Mouse (Mus musculus) spleen, adult 12 weeks (tissue): ENCODE measurements around the gene Gpr132.
"Not testable (repeated sequence)": the region's sequence is repeated elsewhere in the genome, so short reads cannot be mapped to it uniquely, and the experiment has no call there.

Experiments
- DNase-seq: peaks from one replicate; pipeline ENCODE4 v3.0.0; 2022; ENCODE audit warnings: low spot score

Gene Gpr132

DNA sequence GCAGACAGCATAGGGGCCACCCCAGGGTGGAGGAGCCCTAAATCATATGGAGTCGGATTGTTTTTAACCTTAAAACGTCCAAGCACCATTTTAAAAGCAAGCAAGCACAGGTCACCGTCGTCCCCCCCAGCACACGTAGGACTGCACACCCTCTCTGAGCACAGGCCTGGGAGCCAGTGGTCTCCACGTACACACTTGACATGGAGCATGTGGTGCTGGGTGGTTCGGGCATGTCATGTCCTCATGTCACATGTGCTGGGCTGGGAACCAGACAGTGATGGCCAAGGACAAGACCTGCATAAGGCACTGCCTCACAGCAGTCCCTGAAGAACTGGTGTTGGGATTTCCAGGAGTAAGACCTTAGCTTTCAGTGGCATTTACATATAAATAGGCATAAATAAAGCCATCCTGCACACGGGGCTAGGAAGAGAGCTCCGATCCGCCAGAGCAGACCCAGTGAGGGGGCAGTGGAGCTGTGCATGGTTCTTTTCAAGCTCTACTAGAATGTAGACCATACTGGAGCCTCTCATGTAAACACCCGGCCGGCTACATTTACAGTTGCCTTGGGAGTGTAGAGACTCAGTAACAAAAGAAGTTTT is 47.5 kb downstream of the Gpr132 start:
- no peak for DNase-seq

DNA sequence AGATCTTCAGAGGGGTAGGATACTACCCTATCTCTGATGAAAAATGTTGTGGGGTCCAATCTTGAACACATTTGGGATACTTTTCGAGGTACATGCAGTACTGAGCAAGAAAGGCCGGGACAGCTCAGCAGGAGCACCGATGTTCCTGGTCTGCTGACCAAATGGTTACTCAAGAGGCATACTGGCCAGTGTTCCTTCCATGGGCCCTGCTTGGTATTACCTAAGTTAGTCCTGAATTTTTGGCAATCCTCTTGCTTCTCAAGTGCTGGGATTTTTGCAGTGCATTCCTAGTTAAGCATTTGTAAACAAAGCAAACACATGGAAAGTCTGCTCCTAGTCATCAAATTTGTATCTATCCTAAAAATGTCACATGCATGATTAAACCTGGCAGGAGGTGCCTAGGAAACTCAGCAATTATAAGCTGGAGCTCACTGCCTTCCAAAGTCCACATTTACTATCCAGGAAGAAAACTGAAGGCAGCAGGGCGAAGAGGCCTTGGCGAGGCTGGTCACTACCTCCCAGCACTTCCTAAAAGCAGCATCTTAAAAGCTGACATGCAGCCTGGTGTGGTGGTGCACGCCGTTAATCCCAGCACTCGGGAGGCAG is 48.9 kb downstream of the Gpr132 start:
- no peak for DNase-seq

DNA sequence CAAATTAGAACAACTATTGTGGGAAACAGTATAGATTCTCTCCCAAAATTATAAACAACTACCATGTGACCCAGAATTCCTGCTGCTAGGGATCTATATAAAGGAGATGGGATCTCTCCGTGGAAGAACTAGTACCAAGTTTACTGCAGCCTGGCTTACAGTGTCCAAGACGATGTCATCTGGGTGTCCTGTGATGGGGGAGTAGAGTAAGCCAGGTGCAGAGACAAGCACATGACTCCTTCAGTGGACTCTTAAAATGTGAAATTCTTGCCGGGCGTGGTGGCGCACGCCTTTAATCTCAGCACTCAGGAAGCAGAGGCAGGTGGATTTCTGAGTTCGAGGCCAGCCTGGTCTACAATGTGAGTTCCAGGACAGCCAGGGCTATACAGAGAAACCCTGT is 51.2 kb downstream of the Gpr132 start:
- not testable (repeated sequence) for DNase-seq

DNA sequence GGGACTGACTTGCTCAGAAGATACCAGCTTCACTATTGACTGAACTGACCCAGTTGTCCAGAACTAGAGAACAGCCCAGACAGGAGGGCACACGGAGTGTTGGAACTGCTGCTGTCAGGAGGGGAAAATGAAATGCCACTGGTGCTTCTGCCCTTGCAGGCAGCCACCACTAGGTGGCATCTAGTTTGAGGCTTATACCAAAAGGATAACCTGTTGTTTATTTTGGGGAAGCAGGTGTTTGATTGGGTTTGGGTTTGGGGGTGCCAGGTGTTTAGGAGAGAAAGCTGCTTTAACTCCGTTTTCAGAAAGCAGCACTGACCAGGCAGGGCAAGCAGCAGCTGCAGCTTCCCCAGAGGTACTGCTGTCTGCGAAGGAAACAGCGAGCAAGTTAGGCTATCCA is 51.7 kb downstream of the Gpr132 start:
- DNase-seq: peak; percentile 33

DNA sequence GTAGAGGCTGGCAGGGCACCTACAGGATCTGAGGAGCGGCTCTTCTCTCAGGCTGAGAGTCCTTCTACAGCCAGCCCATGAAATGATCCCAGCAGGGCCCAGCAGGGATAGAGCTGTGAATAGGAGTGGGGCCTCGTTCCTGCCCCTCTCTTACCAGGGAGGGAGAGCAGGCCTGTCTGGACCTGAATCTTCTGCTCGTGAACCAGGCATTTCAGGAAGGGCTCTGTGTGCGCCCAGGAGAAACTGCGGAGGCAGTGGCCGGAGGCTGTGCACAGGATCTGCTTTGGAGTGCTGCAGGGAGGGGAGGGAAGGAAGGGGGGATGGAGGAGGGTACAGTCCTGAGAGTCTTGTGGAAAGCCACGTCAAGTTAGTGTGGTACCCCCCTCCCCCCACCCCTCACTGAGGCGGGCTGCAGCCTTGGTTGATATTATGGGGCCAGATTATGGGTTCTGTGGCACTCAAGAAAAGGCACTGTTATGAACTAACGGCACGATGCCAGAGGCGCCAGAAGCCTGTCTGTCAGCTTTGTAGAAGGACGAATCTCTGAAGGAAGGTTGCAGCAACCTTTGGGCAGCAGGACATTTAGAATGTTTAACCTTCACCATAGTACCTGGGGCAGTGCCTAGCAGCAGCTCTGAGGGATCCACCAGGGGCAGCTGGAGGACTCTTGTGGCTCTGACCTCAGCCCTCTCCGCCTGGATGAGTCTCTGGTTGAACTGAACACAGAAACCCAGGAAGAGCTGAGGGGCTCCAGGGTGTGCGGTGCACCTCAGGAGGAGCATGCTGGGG is 53.2 kb downstream of the Gpr132 start:
- DNase-seq: no peak

DNA sequence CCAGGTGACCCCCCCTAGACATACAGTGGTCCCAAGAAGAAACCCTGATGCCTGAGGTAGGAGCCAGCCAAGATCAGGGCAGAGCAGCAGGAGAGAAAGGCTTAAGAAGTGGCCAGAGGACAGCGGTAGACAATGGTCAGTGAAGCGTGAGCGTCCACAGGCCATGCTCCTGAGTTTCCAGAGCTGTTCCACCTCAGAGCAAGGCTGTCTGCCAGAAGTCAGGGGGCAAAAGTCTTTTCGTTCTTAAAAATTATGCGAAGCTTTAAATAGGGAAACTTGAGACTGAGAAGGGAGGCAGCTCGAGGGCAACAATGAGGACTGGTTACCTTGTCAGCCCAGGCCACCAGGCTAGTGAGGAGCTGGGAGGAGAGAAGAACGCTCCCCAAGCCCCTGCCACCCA is 54.7 kb downstream of the Gpr132 start:
- DNase-seq: no peak

DNA sequence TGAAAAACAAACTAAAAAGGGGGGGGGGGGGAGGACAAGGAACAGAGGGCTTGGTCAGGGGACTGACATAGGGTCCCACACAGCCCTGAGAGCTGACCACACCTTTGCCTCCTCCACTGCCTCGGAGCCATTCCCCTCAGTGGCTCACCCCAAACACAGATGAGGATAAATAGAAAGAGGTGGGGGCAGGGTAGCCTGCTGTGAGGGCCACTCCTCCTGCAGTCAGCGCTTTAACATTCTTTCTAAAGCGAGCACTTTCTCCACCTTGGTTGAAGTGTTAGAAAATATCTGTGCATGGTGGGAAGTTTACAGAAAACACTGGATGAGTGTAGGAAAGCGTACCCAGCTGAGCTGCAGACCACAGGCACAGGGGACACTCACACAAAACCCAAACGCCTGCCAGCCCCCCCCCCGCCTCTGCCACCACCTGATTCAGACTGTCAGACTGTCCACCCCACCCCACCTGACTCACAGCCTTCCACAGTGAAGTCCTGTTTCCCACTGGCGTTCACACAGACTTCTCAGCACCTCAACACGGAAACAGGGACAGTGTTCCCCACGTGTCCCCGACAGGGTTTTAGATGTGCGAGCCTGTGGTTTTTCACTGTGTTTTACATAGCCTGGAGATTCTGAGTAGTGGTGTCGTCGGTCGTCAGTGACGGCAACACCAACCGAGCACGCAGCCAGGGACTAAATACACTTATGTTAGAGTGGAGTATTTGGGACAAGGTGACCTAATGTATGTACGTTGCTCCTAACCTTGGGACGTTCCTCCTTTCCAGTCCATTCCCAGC is 57.7 kb downstream of the Gpr132 start:
- DNase-seq: no peak

DNA sequence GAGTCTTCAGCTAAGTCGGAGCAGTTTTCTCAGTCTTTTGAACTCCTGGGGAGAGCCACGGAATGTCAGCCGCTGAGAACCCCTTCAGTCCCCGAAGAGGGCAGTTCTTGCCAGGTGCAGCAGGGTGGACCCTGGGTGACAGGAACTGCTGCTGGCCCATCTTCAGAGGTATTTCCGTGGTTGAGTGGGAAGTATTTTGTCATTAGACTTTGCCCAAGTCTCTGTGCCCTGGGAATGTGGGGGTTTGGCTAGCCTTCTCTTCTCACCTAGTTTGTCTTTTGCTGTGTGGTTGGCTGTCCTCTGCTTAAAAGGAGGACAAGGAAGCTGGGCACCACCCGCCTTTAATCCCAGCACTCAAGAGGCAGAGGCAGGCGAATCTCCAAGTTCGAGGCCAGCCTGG is 58.4 kb downstream of the Gpr132 start:
- no peak for DNase-seq

DNA sequence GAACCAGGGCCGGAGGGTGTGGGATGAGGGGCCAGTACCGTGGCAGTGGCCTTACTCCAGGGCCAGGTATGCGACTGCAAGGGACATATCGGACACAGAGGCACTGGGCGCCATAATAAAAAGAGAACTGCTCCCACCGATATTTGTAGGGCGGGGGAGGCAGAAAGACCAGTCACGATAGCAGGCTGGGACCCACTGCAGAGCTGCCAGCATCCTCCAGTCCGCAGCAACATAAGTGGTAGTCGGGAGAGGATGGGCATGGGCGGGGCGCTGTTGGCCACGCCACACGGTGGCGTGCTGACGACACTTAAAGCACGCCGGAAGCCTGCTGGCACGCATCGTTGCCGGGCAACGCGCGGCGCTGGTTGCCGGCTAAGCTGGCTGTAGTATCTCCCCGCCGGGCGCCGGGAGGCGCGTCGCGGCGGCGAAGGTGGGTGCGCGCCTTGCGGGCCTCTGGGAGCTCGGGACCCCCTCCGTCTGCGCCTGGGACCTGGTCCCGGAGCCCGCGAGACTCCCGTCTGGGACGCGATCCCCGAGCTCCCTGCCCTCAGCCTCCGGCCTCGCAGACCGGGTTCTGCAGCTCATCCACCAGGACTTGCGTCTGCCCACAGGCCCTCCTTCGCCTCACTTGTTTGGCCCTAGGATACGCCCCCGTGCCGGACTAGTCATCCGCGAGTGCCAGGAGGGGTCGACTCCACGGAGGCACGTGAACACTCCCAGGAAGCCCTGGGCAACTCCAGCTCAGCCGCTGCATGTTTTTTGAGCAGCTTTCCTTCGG is 59.3 kb downstream of the Gpr132 start, which contains the start of gene Clba1:
TSS of gene Clba1 (plus strand) at position 351 of the 778 bp plus-strand sequence.
- DNase-seq: peak; percentile 76

DNA sequence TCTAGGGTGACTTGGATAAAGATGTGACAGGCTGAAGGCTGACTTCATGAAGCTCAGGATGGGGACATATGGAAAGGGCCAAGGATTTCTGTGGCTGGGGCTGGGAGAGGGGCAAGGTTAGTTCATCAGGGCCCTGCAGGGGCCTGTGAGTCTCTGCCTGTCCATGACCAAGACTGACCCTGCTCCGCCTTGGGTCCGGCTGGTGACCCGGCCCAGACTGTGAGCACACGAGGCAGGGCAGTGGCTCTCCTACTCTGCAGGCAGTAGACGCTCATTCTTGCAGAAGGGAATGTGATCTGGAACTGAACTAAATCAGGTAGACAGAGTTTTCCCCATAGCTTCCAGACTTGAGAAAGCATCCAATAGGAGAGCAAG is 59.8 kb downstream of the Gpr132 start:
- DNase-seq: no peak

DNA sequence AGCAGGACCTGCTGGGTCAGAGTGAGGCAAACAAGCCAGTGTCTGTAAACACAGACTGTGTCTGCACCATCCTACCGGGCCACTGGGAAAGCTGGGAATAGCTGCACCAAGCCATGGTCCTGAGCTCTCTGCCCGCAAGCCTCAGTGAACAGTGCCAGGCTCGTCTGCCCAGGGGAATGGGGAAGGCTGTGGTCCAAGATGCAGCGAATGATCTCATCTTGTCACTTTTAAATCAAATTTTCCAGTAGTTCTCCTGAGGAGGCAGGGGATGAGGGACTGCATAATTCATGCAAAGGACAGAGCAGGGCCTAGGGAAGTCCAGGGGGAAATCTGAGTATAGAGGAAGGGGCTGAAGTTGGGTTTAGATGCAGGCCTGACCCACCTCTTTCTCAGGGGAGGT is 60.2 kb downstream of the Gpr132 start:
- no peak for DNase-seq

DNA sequence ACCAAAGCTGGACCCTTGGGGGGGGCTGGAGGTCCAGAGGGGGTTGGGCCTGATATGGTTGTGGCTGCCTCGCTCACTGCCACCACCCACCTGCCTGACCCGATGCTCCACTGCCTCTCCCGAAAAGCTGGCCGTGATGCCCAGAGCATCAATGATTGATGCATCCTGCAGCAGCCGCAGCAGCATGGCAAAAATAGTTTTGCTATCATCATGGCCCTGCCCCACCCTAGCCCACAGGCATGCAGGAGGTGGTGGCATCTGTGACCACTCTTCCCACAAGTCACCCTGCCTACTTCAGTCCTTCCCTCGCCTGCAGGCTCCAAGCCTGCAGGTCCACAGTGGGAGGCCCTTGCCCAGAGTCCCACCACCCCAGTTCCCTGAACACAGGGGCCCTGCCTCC is 62.0 kb downstream of the Gpr132 start:
- DNase-seq: no peak

DNA sequence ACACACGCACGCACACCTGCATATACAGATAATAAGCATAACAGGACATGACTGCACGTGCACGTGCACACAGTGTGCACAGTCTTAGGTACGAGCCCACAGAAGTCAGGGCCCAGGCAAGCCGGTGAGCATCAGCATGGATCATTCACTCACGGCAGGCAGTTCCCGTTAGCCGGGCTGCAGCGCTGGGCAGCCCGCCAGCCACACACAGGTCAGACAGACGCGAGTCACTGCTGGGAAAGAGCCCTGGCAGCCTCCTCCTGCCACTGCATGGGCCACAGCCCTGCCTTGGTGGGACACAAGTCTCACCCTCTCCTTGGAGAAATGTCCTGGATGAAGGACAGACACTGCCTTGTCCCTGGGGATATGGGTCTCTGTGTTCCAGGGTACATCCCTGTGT is 64.0 kb downstream of the Gpr132 start:
- DNase-seq: no peak

DNA sequence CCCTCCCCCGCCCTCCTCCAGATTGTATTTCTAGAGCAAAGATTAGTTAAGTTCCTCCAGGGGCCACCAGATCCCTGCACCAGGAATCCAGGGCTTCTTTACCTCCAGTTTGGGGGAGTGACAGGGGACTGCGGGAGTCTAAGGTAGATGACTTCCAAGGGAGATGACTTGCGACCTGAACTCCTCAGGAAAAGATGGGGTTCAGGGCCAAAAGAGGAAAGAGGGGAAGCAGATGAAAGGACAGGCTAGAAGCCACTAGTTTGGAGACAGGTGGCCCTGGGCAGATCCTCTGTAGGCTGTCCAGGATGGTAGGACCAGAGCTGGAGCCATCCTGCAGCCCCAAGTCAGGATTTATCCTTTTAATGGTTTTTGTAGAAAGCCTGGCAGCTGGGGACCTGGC is 65.1 kb downstream of the Gpr132 start:
- no peak for DNase-seq

DNA sequence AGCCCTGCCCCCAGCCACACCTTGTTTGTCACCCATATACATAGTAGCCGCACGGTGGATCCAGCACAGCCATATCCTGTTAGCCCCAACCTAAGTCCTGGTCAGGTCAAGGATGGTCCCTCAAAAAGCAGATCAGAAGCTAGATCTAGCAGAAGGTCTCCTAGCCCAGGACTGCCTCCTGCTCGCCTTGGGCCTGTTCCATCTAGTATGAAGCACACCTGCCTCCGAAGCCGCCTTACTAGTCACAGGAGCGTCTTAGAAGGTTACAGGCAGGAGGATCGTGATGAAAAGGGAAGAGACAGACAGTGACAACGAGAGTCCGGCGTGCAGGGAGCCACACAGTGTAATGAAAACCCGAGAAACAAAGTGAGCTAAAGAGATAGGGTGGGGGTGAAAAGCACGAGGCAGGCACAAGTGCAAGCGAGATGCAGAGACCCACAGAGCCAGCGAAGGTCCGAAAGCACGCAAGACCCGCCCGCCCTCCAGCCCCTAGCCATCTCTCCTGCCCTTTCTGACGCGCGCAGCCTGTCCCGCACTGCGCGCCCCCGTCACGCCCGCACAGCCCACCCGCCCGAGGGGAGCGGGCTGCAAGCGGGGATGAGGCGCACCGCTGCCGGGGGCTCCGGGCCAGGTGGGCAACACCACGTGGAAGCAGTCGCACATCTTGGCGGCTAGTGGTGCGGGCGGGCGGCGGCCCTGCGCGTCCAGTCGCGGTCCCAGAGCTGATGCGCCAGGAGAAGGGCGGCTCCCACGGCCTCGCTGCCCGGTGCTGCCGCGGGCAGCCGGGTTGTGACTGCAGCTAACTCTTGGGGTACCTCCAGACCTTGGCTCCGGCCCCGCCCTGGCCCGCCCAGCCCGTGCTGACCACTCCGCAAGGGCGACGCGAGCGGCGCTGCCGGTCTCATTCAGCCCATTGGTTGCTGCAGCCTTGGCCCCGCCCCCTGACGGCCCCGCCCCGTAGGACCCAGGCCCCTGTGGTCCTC is 65.9 kb downstream of the Gpr132 start, which contains the start of gene Ahnak2:
TSS of gene Ahnak2 (minus strand) at position 794 of the 983 bp plus-strand sequence.
- no peak for DNase-seq
